Mouse (Mus musculus) neutrophil, adult 65 days (primary cell): ENCODE measurements around the gene Mettl8. TPM values are rescaled to one million over a fixed set of nuclear protein-coding genes. Genes with fewer than 3 reads are reported as not detected.

ENCODE experiments used
- total RNA-seq: library from RNA; stranded (reverse); gene quantifications from 2 replicates; pipeline ENCODE4 v1.2.4, GENCODE M21; 2023

The Mettl8 gene
- 3.0 and 4.6 TPM in 2 replicates for total RNA-seq

DNA sequence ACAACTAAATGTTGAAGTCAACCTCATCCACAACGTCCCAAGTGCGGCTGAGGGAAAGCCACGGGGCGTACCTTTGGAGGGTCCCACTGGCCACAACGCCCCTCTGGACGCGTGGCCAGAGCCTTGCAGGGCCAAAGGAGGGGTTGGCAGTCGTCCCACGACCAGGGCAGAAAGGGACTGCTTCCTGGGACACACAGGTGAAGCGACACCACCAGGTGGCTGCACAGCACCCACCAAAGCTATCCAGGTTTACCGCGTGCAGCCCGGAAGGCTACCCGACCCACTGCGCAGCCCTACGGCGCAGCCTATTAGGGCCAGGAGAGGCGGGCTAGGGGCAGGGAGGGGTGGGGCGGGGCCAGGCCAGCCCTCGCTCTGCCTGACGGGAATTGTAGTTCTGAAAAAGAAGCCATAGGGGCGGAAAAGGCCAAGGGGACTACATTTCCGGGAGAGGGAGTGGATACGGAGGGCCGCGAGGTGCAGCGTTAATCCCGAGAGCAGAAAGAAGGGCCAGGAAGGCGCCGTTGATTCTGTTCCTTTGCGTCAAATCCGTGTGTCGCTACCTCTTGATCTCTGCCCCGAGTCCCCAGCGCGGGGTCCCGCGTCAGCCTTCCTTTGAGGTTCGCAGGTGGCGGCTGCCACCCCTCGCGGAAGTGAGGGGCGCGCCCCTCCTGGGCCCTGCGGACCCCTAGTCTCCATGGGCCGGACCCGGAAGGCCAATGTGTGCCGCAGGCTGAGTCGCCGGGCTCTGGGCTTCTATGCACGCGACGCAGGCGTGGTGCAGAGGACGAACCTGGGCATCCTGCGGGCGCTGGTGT is at the start of gene Mettl8, which contains the start of gene Dcaf17:
Gene Mettl8 (minus strand): TSS at position 284 of the 815 bp plus-strand sequence.
Gene Dcaf17 (plus strand): TSS at position 29 of the 815 bp plus-strand sequence.

Other genes starting within 250 kb of the Mettl8 start
- 36.8 and 40.7 TPM in 2 replicates for gene Tlk1, start 229.9 kb downstream of the Mettl8 start, total RNA-seq
- gene Dcaf17, start 255 bp downstream of the Mettl8 start, total RNA-seq = 8.1 and 8.8 TPM in 2 replicates
- gene Cybrd1, start 62.3 kb upstream of the Mettl8 start, total RNA-seq = 0.14 TPM in 1 of 2 replicates, not detected in the other
- gene Dync1i2, start 156.1 kb upstream of the Mettl8 start, total RNA-seq = 65.8 and 70.9 TPM in 2 replicates